20 mouse cellular contexts compared by ENCODE assay signal in the genomic region with DNA sequence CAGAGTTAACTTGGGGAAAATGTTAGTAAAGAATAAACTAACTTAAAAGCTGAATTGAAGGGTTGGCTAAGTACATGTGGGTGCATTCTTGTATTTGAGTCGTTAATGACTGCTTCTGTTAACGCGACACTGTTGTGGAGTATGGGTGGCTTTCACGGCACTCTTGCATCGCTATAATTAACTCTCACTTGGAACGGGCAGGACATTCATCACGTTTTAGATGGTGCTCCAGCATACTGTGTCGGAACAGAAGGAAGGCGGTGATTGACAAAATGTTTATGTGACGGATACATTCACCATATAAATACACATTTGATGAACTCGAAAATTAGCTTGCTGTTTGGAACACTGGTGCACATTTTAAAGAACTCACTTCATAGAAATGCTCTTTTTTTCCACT. TPM values are rescaled to one million over a fixed set of nuclear protein-coding genes. Genes with fewer than 3 reads are reported as not detected.
"Had no signal": no experiment of that assay in that cellular context is flagged by ENCODE, and none has a peak within 500 bp of the region (broad histone marks: within the 10 kb centered on the region; RNA-seq: fewer than 3 reads in every experiment).

No protein-coding gene starts in this region.

- H3K27ac ChIP-seq: limb, embryonic 15.5 days; liver, embryonic 12.5 days; midbrain, embryonic 12.5 days; neural tube, embryonic 13.5 days; stomach, embryonic 15.5 days had no signal

- H3K4me2 ChIP-seq: limb, embryonic 15.5 days; liver, embryonic 12.5 days; midbrain, embryonic 12.5 days; neural tube, embryonic 13.5 days; stomach, embryonic 15.5 days had no signal

- H3K4me3 ChIP-seq: limb, embryonic 15.5 days; liver, embryonic 12.5 days; midbrain, embryonic 12.5 days; neural tube, embryonic 13.5 days; stomach, embryonic 15.5 days had no signal

- ATAC-seq: liver, embryonic 12.5 days; lung, postnatal 0 days; midbrain, embryonic 16.5 days had no signal

- H3K27me3 ChIP-seq: limb, embryonic 15.5 days; liver, embryonic 12.5 days; midbrain, embryonic 12.5 days; neural tube, embryonic 13.5 days; stomach, embryonic 15.5 days had no signal

- H3K9ac ChIP-seq: limb, embryonic 15.5 days; liver, embryonic 12.5 days; midbrain, embryonic 12.5 days; neural tube, embryonic 13.5 days; stomach, embryonic 15.5 days had no signal

- H3K36me3 ChIP-seq: limb, embryonic 15.5 days; liver, embryonic 12.5 days; midbrain, embryonic 12.5 days; neural tube, embryonic 13.5 days; stomach, embryonic 15.5 days had no signal

- H3K9me3 ChIP-seq: limb, embryonic 15.5 days; liver, embryonic 12.5 days; midbrain, embryonic 12.5 days; neural tube, embryonic 13.5 days; stomach, embryonic 15.5 days had no signal

- H3K4me1 ChIP-seq: limb, embryonic 15.5 days; liver, embryonic 12.5 days; midbrain, embryonic 12.5 days; neural tube, embryonic 13.5 days; stomach, embryonic 15.5 days had no signal

- DNase-seq: kidney, postnatal 25 days; layer of hippocampus, adult 9-11 months; layer of hippocampus, postnatal 36 days; retina, postnatal 1 day; right cerebral cortex, postnatal 4 days; spleen, adult 18-20 months; thymus, adult 2 months; thymus, postnatal 25 days had no signal

RNA-seq across cellular contexts. Expression of a gene that starts 29.0 kb away (rescaled TPM):
- total RNA-seq: megakaryocyte-erythroid progenitor cell, adult 5-6 weeks had no signal
- polyA plus RNA-seq: kidney, embryonic 16.5 days; limb, embryonic 11.5 days; limb, embryonic 15.5 days; liver, embryonic 12.5 days; liver, embryonic 16.5 days; lung, postnatal 0 days; midbrain, embryonic 12.5 days; neural tube, embryonic 13.5 days; stomach, embryonic 15.5 days; thymus, adult 2 months; urinary bladder, adult 2 months had no signal
